Mouse (Mus musculus): ENCODE measurements at regions not wholly inside any gene's neighbourhood (a gene's known extent, or its start where the extent isn't known, plus 50 kb on each side); places are given as distances from the start of the nearest gene placed in this dataset.

- TF ChIP-seq CTCF (IDR thresholded peaks at IDR 0.05; ENCODE audit: low read depth), result no peak
- TF ChIP-seq EP300 (IDR thresholded peaks at IDR 0.05; ENCODE audit: low read depth), result no peak
Observed at GRCm38 (mm10) chr8:53984296-53984695, 93.1 kb upstream of the Vegfc start.

All from heart, postnatal 0 days (tissue).